Mouse (Mus musculus) testis, adult 10 weeks (tissue): Measurements from ENCODE around the gene Prr19. TPM values are rescaled to one million over a fixed set of nuclear protein-coding genes. Genes with fewer than 3 reads are reported as not detected.

Experiments
- polyA plus RNA-seq: library from polyadenylated mRNA; stranded (reverse); fragments of 350-450 nt; fragmentation: Illumina TruSeq; extraction: RNeasy Lipid Tissue Mini Kit (QIAGEN cat#74804); gene quantifications from one replicate; pipeline ENCODE4 v1.2.3, GENCODE M21; 2014; ENCODE audit warnings: low read depth, low replicate concordance

Gene Prr19
- 2.0 TPM for polyA plus RNA-seq

GRCm38 (mm10) chr7:25301063-25301462 lies at the start of gene Prr19:
Gene Prr19 (plus strand): TSS chr7:25301411.

GRCm38 (mm10) chr7:25267301-25267750 lies 33.9 kb upstream of the Prr19 start, which contains the start of gene Cic:
Gene Cic (plus strand): TSS chr7:25267704.

GRCm38 (mm10) chr7:25297454-25298325 lies 3.5 kb upstream of the Prr19 start, which contains the start of gene Pafah1b3:
Gene Pafah1b3 (minus strand): TSS chr7:25297986.

GRCm38 (mm10) chr7:25305956-25306613 lies 4.9 kb downstream of the Prr19 start, which contains the start of gene Tmem145:
Gene Tmem145 (plus strand): TSS chr7:25306106.

GRCm38 (mm10) chr7:25316532-25317445 lies 15.6 kb downstream of the Prr19 start, which contains the start of gene Megf8:
Gene Megf8 (plus strand): TSS chr7:25317164.

Other genes with a start within 250 kb of the Prr19 start
- gene Grik5, start 229.1 kb upstream of the Prr19 start, polyA plus RNA-seq, result 2.1 TPM
- 4.3 TPM for gene Zfp574, start 228.8 kb upstream of the Prr19 start, polyA plus RNA-seq
- gene Pou2f2, start 121.7 kb upstream of the Prr19 start, polyA plus RNA-seq, result 3.8 TPM
- gene Dedd2, start 80.8 kb upstream of the Prr19 start, polyA plus RNA-seq, result 0.43 TPM
- 2.7 TPM for gene Zfp526, start 80.0 kb upstream of the Prr19 start, polyA plus RNA-seq
- gene Gsk3a, start 63.6 kb upstream of the Prr19 start, polyA plus RNA-seq, result 10.8 TPM
- 2.1 TPM for gene Erf, start 50.6 kb upstream of the Prr19 start, polyA plus RNA-seq
- gene Cic, start 33.7 kb upstream of the Prr19 start, polyA plus RNA-seq, result 10.1 TPM
- gene Pafah1b3, start 3.4 kb upstream of the Prr19 start, polyA plus RNA-seq, result 1.5 TPM
- 0.10 TPM for gene Tmem145, start 4.7 kb downstream of the Prr19 start, polyA plus RNA-seq
- gene Megf8, start 15.8 kb downstream of the Prr19 start, polyA plus RNA-seq, result 0.67 TPM
- gene Cnfn, start 68.3 kb downstream of the Prr19 start, polyA plus RNA-seq, result not detected
- gene Lipe, start 97.3 kb downstream of the Prr19 start, polyA plus RNA-seq, result 327 TPM
- not detected for gene Cxcl17, start 111.5 kb downstream of the Prr19 start, polyA plus RNA-seq
- 0.53 TPM for gene Ceacam1, start 176.2 kb downstream of the Prr19 start, polyA plus RNA-seq
- gene Ceacam2, start 238.4 kb downstream of the Prr19 start, polyA plus RNA-seq, result 39.4 TPM